Mouse (Mus musculus): Measurements from ENCODE around the gene Tmprss5.

- TF ChIP-seq POLR2A (IDR thresholded peaks at IDR 0.05; ENCODE audit: low read depth, low read length), result no peak
- TF ChIP-seq CTCF (conservative IDR thresholded peaks at IDR 0.05; ENCODE audit: insufficient read depth, insufficient read length, low read depth, low read length), result no peak
These were observed 49.5 kb downstream of the Tmprss5 start for GRCm38 (mm10) chr9:49130514-49131010.
